Mouse (Mus musculus) lung, postnatal 0 days (tissue): ENCODE data around the gene Ifit2. TPM values are rescaled to one million over a fixed set of nuclear protein-coding genes. Genes with fewer than 3 reads are reported as not detected.

Experiments
- ATAC-seq: fragments of 200-750 bp; cut with Nextera tagmentation; 2 replicates; pipeline ENCODE4 v1.8.0; 2017; ENCODE audit warnings: moderate library complexity
- DNase-seq: peaks from one replicate; pipeline ENCODE4 v3.0.0-alpha.2; 2016; ENCODE audit warnings: low spot score
- H3K27ac ChIP-seq: fragments of 300-500 bp; sonication (generic); 2 replicates; pipeline ENCODE4 v1.5.1; 2014; ENCODE audit warnings: antibody characterized with exemption, mild to moderate bottlenecking, low read length, mixed read lengths
- H3K27me3 ChIP-seq: fragments of 300-500 bp; sonication (generic); replicated peaks from 2 replicates; pipeline ENCODE4 v1.6.1; 2014; ENCODE audit warnings: low read length, mixed read lengths; ENCODE audit not compliant: insufficient read depth
- H3K36me3 ChIP-seq: fragments of 300-500 bp; sonication (generic); 2 replicates; pipeline ENCODE4 v1.6.1; 2014; ENCODE audit warnings: low read length, mixed read lengths; ENCODE audit not compliant: insufficient read depth
- H3K4me1 ChIP-seq: fragments of 300-500 bp; sonication (generic); 2 replicates; pipeline ENCODE4 v1.6.1; 2014; ENCODE audit warnings: antibody characterized with exemption, low read depth, low read length, mixed read lengths; ENCODE audit not compliant: insufficient read depth
- H3K4me2 ChIP-seq: fragments of 300-500 bp; sonication (generic); replicated peaks from 2 replicates; pipeline ENCODE4 v1.6.1; 2014; ENCODE audit warnings: low read depth, mild to moderate bottlenecking, low read length, moderate library complexity, mixed read lengths
- H3K4me3 ChIP-seq: fragments of 300-500 bp; sonication (generic); 2 replicates; pipeline ENCODE4 v1.5.1; 2014; ENCODE audit warnings: low read depth, low read length
- H3K9ac ChIP-seq: fragments of 300-500 bp; sonication (generic); replicated peaks from 2 replicates; pipeline ENCODE4 v1.6.1; 2014; ENCODE audit warnings: low read depth, mild to moderate bottlenecking
- H3K9me3 ChIP-seq: fragments of 300-500 bp; sonication (generic); 2 replicates; pipeline ENCODE4 v1.6.1; 2016; ENCODE audit warnings: low read length, mixed read lengths
- CTCF ChIP-seq: IDR thresholded peaks from 2 replicates; pipeline ENCODE4 v1.5.1; 2016; ENCODE audit warnings: antibody characterized with exemption, mild to moderate bottlenecking
- EP300 ChIP-seq: IDR thresholded peaks from 2 replicates; pipeline ENCODE4 v1.6.1; 2016; ENCODE audit warnings: antibody characterized with exemption, mild to moderate bottlenecking, control low read depth
- WGBS: fragments of 180-500 bp; shearing (Covaris S2); extraction: QIAGEN DNeasy Blood & Tissue Kit; methylation state at CpG from one replicate; pipeline ENCODE4 v1.1.7; 2014; 5-methylcytosine and 5-hydroxymethylcytosine counted together
- polyA plus RNA-seq: library from polyadenylated mRNA; unstranded; fragments of >200 nt; fragmentation: Nextera tagmentation; extraction: Ambion mirVana; gene quantifications from 2 replicates; pipeline ENCODE4 v1.2.1, GENCODE M21; 2015

Ifit2 gene
- polyA plus RNA-seq, 1 experiment from 2014 or later: 9.1 TPM

- H3K9ac ChIP-seq: no peak overlapping the region
- H3K4me3 ChIP-seq: no peak overlapping the region
- H3K36me3 ChIP-seq: no peaks in the 10 kb centered on the region
- DNase-seq (no peak), ATAC-seq (no peak)
- H3K27ac ChIP-seq: peak overlapping the region; percentile 48; the same call in 1 of the 2 replicates
- H3K9me3 ChIP-seq: no peaks in the 10 kb centered on the region; the same call in 1 of the 2 replicates
- H3K4me2 ChIP-seq: no peak overlapping the region
- H3K4me1 ChIP-seq: peaks cover 6% of the 10 kb centered on the region
- no peaks in the 10 kb centered on the region for H3K27me3 ChIP-seq
- TF ChIP-seq EP300: no peak
- TF ChIP-seq CTCF: no peak
These were observed 3.6 kb downstream of the Ifit2 start for GRCm38 (mm10) chr19:34554061-34554460.

GRCm38 (mm10) chr19:34556621-34557020 lies 6.1 kb downstream of the Ifit2 start:
- peaks cover 6% of the 10 kb centered on the region for H3K4me1 ChIP-seq
- H3K9ac ChIP-seq: no peak overlapping the region
- 60% methylated on average over 3 of the region's 3 CpGs for WGBS
- no peak for TF ChIP-seq EP300
- H3K9me3 ChIP-seq: no peaks in the 10 kb centered on the region; the same call in 1 of the 2 replicates
- H3K4me3 ChIP-seq: no peak overlapping the region
- H3K27ac ChIP-seq: no peak overlapping the region
- H3K27me3 ChIP-seq: no peaks in the 10 kb centered on the region
- H3K4me2 ChIP-seq: no peak overlapping the region
- H3K36me3 ChIP-seq: no peaks in the 10 kb centered on the region
- DNase-seq: no peak
- ATAC-seq: no peak

GRCm38 (mm10) chr19:34562556-34562955 lies 12.1 kb downstream of the Ifit2 start:
- no peaks in the 10 kb centered on the region for H3K27me3 ChIP-seq
- no peak for DNase-seq
- no peak for ATAC-seq

GRCm38 (mm10) chr19:34566178-34566784 lies 15.8 kb downstream of the Ifit2 start:
- WGBS: 86% methylated on average over 1 of the region's 1 CpGs
- H3K36me3 ChIP-seq: no peaks in the 10 kb centered on the region
- H3K4me1 ChIP-seq: peaks cover 8% of the 10 kb centered on the region; the same call in 1 of the 2 replicates
- DNase-seq: no peak
- no peak overlapping the region for H3K4me3 ChIP-seq
- TF ChIP-seq CTCF (no peak), EP300 (no peak)
- H3K9me3 ChIP-seq: no peaks in the 10 kb centered on the region
- H3K4me2 ChIP-seq: no peak overlapping the region
- H3K27me3 ChIP-seq: no peaks in the 10 kb centered on the region
- H3K9ac ChIP-seq: no peak overlapping the region
- H3K27ac ChIP-seq: no peak overlapping the region
- no peak for ATAC-seq

More at GRCm38 (mm10) chr19:34562556-34562955, 12.1 kb downstream of the Ifit2 start:
- Histone ChIP-seq H3K27ac (no peak overlapping the region), H3K36me3 (no peaks in the 10 kb centered on the region), H3K9ac (no peak overlapping the region), H3K9me3 (no peaks in the 10 kb centered on the region), H3K4me1 (no peaks in the 10 kb centered on the region), H3K4me2 (no peak overlapping the region), H3K4me3 (no peak overlapping the region)
- TF ChIP-seq EP300: no peak
- TF ChIP-seq CTCF: no peak

GRCm38 (mm10) chr19:34568988-34569895 lies 18.7 kb downstream of the Ifit2 start:
- Histone ChIP-seq H3K36me3 (0 out of 2 replicates have a peak, but pooled peaks cover 4% of the 10 kb centered on the region), H3K27ac (peak overlapping the region; percentile 68), H3K27me3 (no peaks in the 10 kb centered on the region), H3K9ac (no peak overlapping the region), H3K9me3 (no peaks in the 10 kb centered on the region), H3K4me1 (peaks cover 8% of the 10 kb centered on the region; the same call in 1 of the 2 replicates), H3K4me3 (no peak overlapping the region), H3K4me2 (no peak overlapping the region)
- no peak; the same call in 1 of the 2 replicates for TF ChIP-seq CTCF
- peak; percentile 85 for TF ChIP-seq EP300
- ATAC-seq (peak; percentile 93), DNase-seq (peak; percentile 82)
- WGBS: 45% methylated on average over 7 of the region's 7 CpGs

- H3K36me3 ChIP-seq: 0 out of 2 replicates have a peak, but pooled peaks cover 4% of the 10 kb centered on the region
- H3K27me3 ChIP-seq: no peaks in the 10 kb centered on the region
- DNase-seq (peak; percentile 8), ATAC-seq (0 out of 2 replicates have a peak, but pooled peaks have one; percentile 33)
- H3K27ac ChIP-seq: no peak overlapping the region
- H3K9me3 ChIP-seq: no peaks in the 10 kb centered on the region
- WGBS: 73% methylated on average over 4 of the region's 4 CpGs
- H3K4me1 ChIP-seq: peaks cover 8% of the 10 kb centered on the region; the same call in 1 of the 2 replicates
- no peak overlapping the region for H3K9ac ChIP-seq
- TF ChIP-seq CTCF (no peak), EP300 (no peak)
- no peak overlapping the region for H3K4me3 ChIP-seq
- H3K4me2 ChIP-seq: no peak overlapping the region
These were observed 19.5 kb downstream of the Ifit2 start for GRCm38 (mm10) chr19:34569896-34570476.
